Mouse (Mus musculus) embryonic facial prominence, embryonic 11.5 days (tissue): ENCODE results near the gene Sept3. TPM values are rescaled to one million over a fixed set of nuclear protein-coding genes. Genes with fewer than 3 reads are reported as not detected.
A peak's percentile ranks its signal among the peaks of the same experiment; 100 is the strongest.

ENCODE experiments used
- ATAC-seq: fragments of 200-750 bp; cut with Nextera tagmentation; replicated peaks from 2 replicates; pipeline ENCODE4 v1.8.0; 2017; ENCODE audit warnings: low read depth; ENCODE audit not compliant: insufficient number of reproducible peaks, low FRiP score, low TSS enrichment
- DNase-seq: peaks from one replicate; pipeline ENCODE4 v3.0.0-alpha.2; 2015; ENCODE audit warnings: low spot score
- H3K27ac ChIP-seq: fragments of 300-500 bp; sonication (generic); replicated peaks from 2 replicates; pipeline ENCODE4 v1.5.1; 2014; ENCODE audit warnings: mild to moderate bottlenecking, low read depth, low read length, control low read depth
- H3K27me3 ChIP-seq: fragments of 300-500 bp; sonication (generic); 2 replicates; pipeline ENCODE4 v1.6.1; 2014; ENCODE audit warnings: mild to moderate bottlenecking, low read length, moderate library complexity, mixed read lengths; ENCODE audit not compliant: control insufficient read depth, insufficient read depth
- H3K36me3 ChIP-seq: fragments of 300-500 bp; sonication (generic); replicated peaks from 2 replicates; pipeline ENCODE4 v1.6.1; 2014; ENCODE audit warnings: low read depth, mild to moderate bottlenecking, low read length, moderate library complexity, mixed read lengths; ENCODE audit not compliant: control insufficient read depth, insufficient read depth
- H3K4me1 ChIP-seq: fragments of 300-500 bp; sonication (generic); 2 replicates; pipeline ENCODE4 v1.6.1; 2014; ENCODE audit warnings: low read length, mixed read lengths; ENCODE audit not compliant: control insufficient read depth, insufficient read depth
- H3K4me2 ChIP-seq: fragments of 300-500 bp; sonication (generic); 2 replicates; pipeline ENCODE4 v1.6.1; 2014; ENCODE audit warnings: low read depth, mild to moderate bottlenecking, control low read depth, low read length, moderate library complexity
- H3K4me3 ChIP-seq: fragments of 300-500 bp; sonication (generic); 2 replicates; pipeline ENCODE4 v1.5.1; 2014; ENCODE audit warnings: low read depth, low read length, control low read depth
- H3K9ac ChIP-seq: fragments of 300-500 bp; sonication (generic); replicated peaks from 2 replicates; pipeline ENCODE4 v1.6.1; 2014; ENCODE audit warnings: mild to moderate bottlenecking, control low read depth, low read length
- H3K9me3 ChIP-seq: fragments of 300-500 bp; sonication (generic); replicated peaks from 2 replicates; pipeline ENCODE4 v1.6.1; 2016; ENCODE audit warnings: mild to moderate bottlenecking, low read length, inconsistent platforms, mixed read lengths; ENCODE audit not compliant: control insufficient read depth
- WGBS: fragments of 180-500 bp; shearing (Covaris S2); extraction: QIAGEN DNeasy Blood & Tissue Kit; methylation state at CpG from one replicate; pipeline ENCODE4 v1.1.7; 2014; 5-methylcytosine and 5-hydroxymethylcytosine counted together
- polyA plus RNA-seq: library from polyadenylated mRNA; unstranded; fragments of >200 nt; fragmentation: Nextera tagmentation; extraction: Ambion mirVana; gene quantifications from 2 replicates; pipeline ENCODE4 v1.2.1, GENCODE M21; 2014

The Sept3 gene
- polyA plus RNA-seq, 1 experiment from 2014 or later: 66.7 TPM

DNA sequence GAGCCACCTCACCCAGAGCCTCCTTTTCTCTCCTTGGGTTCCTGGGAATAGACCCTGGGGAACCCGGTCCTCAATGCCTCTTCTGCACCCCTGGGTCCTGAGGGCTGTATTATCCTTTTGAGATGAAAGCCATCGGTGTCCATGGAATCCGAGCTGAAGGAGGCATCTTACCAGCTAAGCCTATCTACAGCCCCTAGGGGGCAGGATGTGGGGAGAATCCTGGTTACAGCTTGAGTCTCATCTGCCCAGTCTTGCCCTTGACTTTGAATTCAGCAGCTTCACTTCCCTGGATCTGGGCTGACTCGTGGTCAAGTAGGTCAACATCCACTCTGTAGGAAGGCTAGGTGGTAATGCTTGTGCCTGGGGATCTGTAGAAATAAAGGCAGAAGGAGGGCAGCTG, 19.4 kb upstream of the Sept3 start:
- Histone ChIP-seq H3K4me3 (no peak overlapping the region), H3K27ac (no peak overlapping the region), H3K36me3 (no peaks in the 10 kb centered on the region), H3K4me1 (peaks cover 4% of the 10 kb centered on the region; the same call in 1 of the 2 replicates), H3K9ac (no peak overlapping the region), H3K4me2 (no peak overlapping the region), H3K27me3 (no peaks in the 10 kb centered on the region), H3K9me3 (no peaks in the 10 kb centered on the region)
- 51% methylated on average over 4 of the region's 4 CpGs for WGBS
- DNase-seq (no peak), ATAC-seq (no peak)

DNA sequence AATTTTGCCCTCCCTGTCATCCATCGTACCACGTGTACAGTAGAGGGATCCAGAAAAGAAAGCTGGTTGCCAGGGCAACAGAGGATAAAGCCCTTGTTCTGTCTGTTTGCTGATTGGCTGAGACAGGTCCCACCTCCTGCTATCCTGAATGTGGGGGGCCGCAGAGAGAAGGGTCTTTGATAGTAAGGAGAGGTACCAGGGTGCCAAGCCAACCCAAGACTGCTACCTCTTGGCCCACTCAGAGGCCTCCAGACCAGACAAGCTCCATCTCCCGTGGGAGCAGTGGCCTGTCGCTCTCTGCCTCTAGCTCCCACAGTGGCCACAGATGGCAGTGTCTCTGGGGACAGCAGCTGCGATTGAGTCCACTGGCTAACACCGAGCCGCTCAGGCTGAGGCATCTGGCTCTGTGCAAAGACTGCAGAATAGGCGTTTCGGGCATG, 18.7 kb upstream of the Sept3 start:
- Histone ChIP-seq H3K27ac (no peak overlapping the region), H3K36me3 (no peaks in the 10 kb centered on the region), H3K4me3 (no peak overlapping the region; the same call in 1 of the 2 replicates), H3K27me3 (no peaks in the 10 kb centered on the region), H3K4me2 (peak overlapping the region; percentile 13; the same call in 1 of the 2 replicates), H3K4me1 (peaks cover 4% of the 10 kb centered on the region; the same call in 1 of the 2 replicates), H3K9me3 (no peaks in the 10 kb centered on the region), H3K9ac (no peak overlapping the region; the same call in 1 of the 2 replicates)
- DNase-seq (peak; percentile 45), ATAC-seq (peak; percentile 68)
- 22% methylated on average over 10 of the region's 10 CpGs for WGBS

- Histone ChIP-seq H3K36me3 (no peaks in the 10 kb centered on the region), H3K4me2 (no peak overlapping the region), H3K4me3 (no peak overlapping the region), H3K9ac (no peak overlapping the region), H3K27me3 (no peaks in the 10 kb centered on the region), H3K4me1 (peaks cover 4% of the 10 kb centered on the region; the same call in 1 of the 2 replicates), H3K27ac (no peak overlapping the region), H3K9me3 (no peaks in the 10 kb centered on the region)
- ATAC-seq (no peak), DNase-seq (peak; percentile 79)
- 15% methylated on average over 16 of the region's 16 CpGs for WGBS
These were observed 15.2 kb upstream of the Sept3 start for GRCm38 (mm10) chr15:82259510-82259909.

GRCm38 (mm10) chr15:82266356-82266755, 8.3 kb upstream of the Sept3 start:
- Histone ChIP-seq H3K9me3 (no peaks in the 10 kb centered on the region), H3K4me3 (no peak overlapping the region), H3K4me1 (no peaks in the 10 kb centered on the region), H3K36me3 (no peaks in the 10 kb centered on the region), H3K4me2 (no peak overlapping the region), H3K27me3 (no peaks in the 10 kb centered on the region), H3K27ac (no peak overlapping the region), H3K9ac (no peak overlapping the region)
- ATAC-seq (no peak), DNase-seq (peak; percentile 79)
- 12% methylated on average over 6 of the region's 6 CpGs for WGBS

DNA sequence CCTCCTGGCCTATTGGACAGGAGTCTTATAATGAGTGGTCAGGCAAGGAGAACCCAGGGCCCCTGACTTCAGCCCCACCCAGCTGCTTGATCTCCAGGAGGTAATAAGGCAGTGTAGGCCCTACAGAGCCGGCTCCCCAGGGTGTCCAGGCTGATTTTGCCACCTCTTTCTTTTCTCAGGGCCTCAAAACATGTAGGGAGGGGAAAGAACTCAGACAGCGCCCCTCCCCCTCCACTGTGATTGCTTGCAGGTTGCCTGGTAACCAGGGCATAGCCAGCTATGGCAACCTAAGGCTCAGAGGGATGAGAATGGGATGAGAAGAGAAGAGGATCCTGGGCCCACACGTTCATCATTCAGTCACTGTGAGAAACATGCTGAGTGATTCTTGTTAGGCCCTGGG, 6.5 kb upstream of the Sept3 start:
- no peaks in the 10 kb centered on the region for H3K9me3 ChIP-seq
- no peak overlapping the region for H3K9ac ChIP-seq
- peak; percentile 47 for DNase-seq
- H3K27me3 ChIP-seq: 0 out of 2 replicates have a peak, but pooled peaks cover 2% of the 10 kb centered on the region
- H3K4me3 ChIP-seq: no peak overlapping the region
- no peak for ATAC-seq
- 30% methylated on average over 3 of the region's 3 CpGs for WGBS
- H3K4me1 ChIP-seq: no peaks in the 10 kb centered on the region
- no peak overlapping the region for H3K4me2 ChIP-seq
- H3K27ac ChIP-seq: no peak overlapping the region
- H3K36me3 ChIP-seq: no peaks in the 10 kb centered on the region

- no peaks in the 10 kb centered on the region for H3K36me3 ChIP-seq
- no peaks in the 10 kb centered on the region for H3K4me1 ChIP-seq
- ATAC-seq (no peak), DNase-seq (no peak)
- 84% methylated on average over 9 of the region's 9 CpGs for WGBS
- H3K4me3 ChIP-seq: no peak overlapping the region
- H3K27ac ChIP-seq: no peak overlapping the region
- H3K9ac ChIP-seq: no peak overlapping the region
- H3K9me3 ChIP-seq: no peaks in the 10 kb centered on the region
- no peak overlapping the region for H3K4me2 ChIP-seq
- 0 out of 2 replicates have a peak, but pooled peaks cover 2% of the 10 kb centered on the region for H3K27me3 ChIP-seq
These were observed 5.9 kb upstream of the Sept3 start for GRCm38 (mm10) chr15:82268783-82269182.

GRCm38 (mm10) chr15:82271201-82271600, 3.5 kb upstream of the Sept3 start:
- no peak for ATAC-seq

DNA sequence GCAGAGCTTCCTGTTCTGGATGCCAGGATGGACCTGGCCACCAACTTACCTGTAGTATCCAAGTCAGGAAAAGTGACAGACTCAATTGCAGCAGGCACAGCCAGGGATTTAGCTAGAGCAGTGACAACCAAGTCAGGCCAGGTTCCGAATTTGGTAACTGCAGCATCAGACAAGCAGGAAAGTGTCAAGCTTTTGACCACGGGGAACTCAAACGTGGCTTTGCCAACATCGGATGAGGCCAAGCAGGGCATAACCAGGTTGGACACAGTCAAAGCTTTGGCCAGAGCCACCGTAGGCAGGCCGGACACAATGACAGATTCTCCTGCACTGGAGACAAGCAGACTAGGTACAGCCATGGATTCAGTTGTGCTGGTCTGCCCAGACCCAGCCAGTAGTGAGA, 2.4 kb upstream of the Sept3 start:
- no peak overlapping the region for H3K27ac ChIP-seq
- no peak overlapping the region for H3K9ac ChIP-seq
- peaks cover 11% of the 10 kb centered on the region for H3K27me3 ChIP-seq
- H3K4me1 ChIP-seq: peaks cover 5% of the 10 kb centered on the region
- DNase-seq: no peak
- 86% methylated on average over 6 of the region's 6 CpGs for WGBS
- H3K36me3 ChIP-seq: no peaks in the 10 kb centered on the region
- H3K4me2 ChIP-seq: no peak overlapping the region
- H3K4me3 ChIP-seq: no peak overlapping the region
- ATAC-seq: no peak
- H3K9me3 ChIP-seq: no peaks in the 10 kb centered on the region

More at GRCm38 (mm10) chr15:82271201-82271600, 3.5 kb upstream of the Sept3 start:
- Histone ChIP-seq H3K4me2 (no peak overlapping the region), H3K27me3 (peaks cover 11% of the 10 kb centered on the region), H3K9me3 (no peaks in the 10 kb centered on the region), H3K4me3 (no peak overlapping the region), H3K27ac (no peak overlapping the region), H3K9ac (no peak overlapping the region), H3K4me1 (peaks cover 5% of the 10 kb centered on the region), H3K36me3 (no peaks in the 10 kb centered on the region)
- WGBS: 2% methylated on average over 5 of the region's 5 CpGs
- peak; percentile 89 for DNase-seq
